Mouse (Mus musculus) liver, embryonic 14.5 days (tissue): ENCODE measurements around the gene Slc25a41.

Experiments used
- CTCF ChIP-seq: IDR thresholded peaks from 2 replicates; pipeline ENCODE4 v1.5.1; 2016; ENCODE audit warnings: antibody characterized with exemption, low read depth, control low read depth
- EP300 ChIP-seq: IDR thresholded peaks from 2 replicates; pipeline ENCODE4 v1.6.1; 2016; ENCODE audit warnings: antibody characterized with exemption, low read depth

GRCm38 (mm10) chr17:57047406-57047805 is 6.0 kb upstream of the Slc25a41 start:
- TF ChIP-seq CTCF (no peak), EP300 (no peak)
